Mouse (Mus musculus): ENCODE data around the gene Kif11. TPM values are rescaled to one million over a fixed set of nuclear protein-coding genes. Genes with fewer than 3 reads are reported as not detected.

Gene Kif11
- total RNA-seq, 2 experiments from 2014 or later, result 71.5 to 144 TPM

- ATAC-seq (replicated peaks; ENCODE audit: low FRiP score, low TSS enrichment, poor library complexity, severe bottlenecking), result no peak
Measured at GRCm38 (mm10) chr19:37437289-37437606, 61.0 kb downstream of the Kif11 start.

GRCm38 (mm10) chr19:37440181-37440580 lies 64.0 kb downstream of the Kif11 start:
- ATAC-seq (replicated peaks; ENCODE audit: low FRiP score, low TSS enrichment, poor library complexity, severe bottlenecking), result no peak

DNA sequence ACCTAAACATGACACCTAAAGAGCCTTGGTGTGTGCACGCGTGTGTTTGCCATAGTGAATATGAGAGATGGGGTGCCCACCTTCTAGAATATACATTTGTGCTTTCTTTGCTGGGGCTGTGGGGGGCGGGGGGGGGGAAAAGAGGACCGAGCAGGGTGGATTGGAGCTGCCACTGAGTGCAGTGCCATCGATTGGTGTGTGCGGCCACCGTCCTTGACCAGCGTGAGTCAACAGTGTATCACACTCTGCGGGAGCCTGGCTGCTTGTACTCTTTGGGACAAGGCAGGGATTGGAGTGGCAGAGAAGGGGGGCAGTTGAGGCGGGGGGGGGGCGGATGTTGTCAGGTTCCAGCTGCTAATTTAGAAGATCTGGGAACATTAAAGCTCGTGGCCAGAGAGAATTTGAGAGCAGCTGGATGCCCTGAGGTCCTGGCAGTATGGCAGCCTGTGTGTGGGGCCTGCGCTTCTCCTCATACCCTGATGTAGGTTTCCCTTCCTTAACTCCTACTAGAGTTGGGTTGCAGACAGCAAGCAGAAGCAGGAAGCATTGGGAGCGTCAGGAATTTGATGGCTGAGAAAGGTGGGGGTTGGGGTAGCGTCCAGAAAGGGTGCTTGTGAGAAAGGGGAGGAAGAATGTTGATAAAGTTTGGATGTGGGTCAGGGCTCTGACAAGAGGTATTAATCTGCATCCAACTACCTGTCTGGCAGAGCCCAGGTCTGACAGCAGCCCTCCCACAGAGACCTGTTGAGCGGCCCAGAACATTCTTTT lies 64.7 kb downstream of the Kif11 start:
- ATAC-seq (replicated peaks; ENCODE audit: low FRiP score, low TSS enrichment, poor library complexity, severe bottlenecking), result no peak

- ATAC-seq (replicated peaks; ENCODE audit: low FRiP score, low TSS enrichment, poor library complexity, severe bottlenecking), result no peak
Measured at GRCm38 (mm10) chr19:37442524-37443286, 66.5 kb downstream of the Kif11 start.

DNA sequence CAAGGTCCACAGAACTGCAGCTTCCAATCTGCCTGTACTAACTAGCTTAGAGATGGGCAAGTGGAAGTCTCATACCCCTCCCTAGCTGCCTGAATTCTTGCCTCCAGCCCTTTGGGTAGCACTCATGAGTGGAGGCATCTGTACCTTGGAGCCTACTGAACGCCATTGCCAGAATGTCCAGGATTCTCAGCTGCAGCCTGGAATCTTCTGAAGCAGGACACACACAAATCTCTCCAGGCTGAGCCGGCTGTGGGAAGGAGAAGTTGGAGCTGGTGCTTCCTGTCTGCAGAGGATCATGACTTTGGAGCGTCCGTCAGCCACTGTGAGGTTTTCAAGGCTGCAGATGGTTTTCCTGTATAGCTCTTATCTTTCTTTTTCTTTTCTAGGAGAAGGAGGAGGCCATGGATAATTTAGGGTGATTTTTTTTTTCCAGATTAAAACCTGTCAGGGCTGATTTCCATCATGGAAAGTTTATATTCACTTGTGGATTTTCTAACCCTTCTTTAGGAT lies 67.5 kb downstream of the Kif11 start:
- ATAC-seq (replicated peaks; ENCODE audit: low FRiP score, low TSS enrichment, poor library complexity, severe bottlenecking), result 0 out of 2 replicates have a peak, but pooled peaks have one; percentile 33

- ATAC-seq (replicated peaks; ENCODE audit: low FRiP score, low TSS enrichment, poor library complexity, severe bottlenecking), result no peak
Measured at GRCm38 (mm10) chr19:37448212-37448611, 72.0 kb downstream of the Kif11 start.

- ATAC-seq (replicated peaks; ENCODE audit: low FRiP score, low TSS enrichment, poor library complexity, severe bottlenecking), result peak; percentile 71; the same call in 1 of the 2 replicates
Measured at GRCm38 (mm10) chr19:37449246-37449645, 73.0 kb downstream of the Kif11 start.

DNA sequence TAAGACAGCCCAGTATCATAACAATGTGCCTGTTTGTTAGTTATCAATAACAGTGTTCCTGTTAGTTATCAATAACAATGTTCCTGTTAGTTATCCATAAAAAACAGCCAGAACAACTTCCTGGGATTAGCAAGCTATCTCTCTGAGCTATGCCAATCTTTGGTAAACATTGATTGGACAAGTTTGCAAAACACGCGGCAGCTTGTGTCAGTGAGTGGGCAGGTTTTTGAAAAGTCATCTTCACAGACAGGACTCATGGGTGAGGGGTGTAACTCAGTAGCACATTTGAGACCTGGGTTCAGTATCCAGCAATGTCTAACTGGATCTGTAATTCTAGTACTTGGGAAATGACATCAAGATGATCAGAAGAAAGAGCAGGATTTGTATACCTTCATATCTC lies 79.3 kb downstream of the Kif11 start:
- no peak for ATAC-seq (replicated peaks; ENCODE audit: low FRiP score, low TSS enrichment, poor library complexity, severe bottlenecking)

DNA sequence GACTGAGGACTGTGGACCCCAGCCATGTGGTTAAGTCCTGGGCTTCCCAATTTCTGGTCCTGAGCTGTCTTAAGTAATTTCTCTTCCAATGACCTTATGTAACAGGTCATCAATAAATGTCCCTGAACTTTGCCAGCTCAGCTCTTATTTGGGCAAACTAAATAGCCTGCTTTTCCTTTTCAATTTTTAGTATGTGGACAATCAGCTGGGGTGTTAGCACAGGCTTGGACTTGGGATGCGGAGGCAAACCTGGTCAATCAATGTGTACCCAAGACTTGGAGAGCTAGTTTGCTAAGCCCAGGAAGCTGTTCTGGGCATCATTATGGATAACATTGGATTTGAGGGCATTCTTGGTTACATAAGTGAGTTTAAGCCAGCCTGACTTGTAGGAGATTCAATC lies 79.8 kb downstream of the Kif11 start:
- ATAC-seq (replicated peaks; ENCODE audit: low FRiP score, low TSS enrichment, poor library complexity, severe bottlenecking), result no peak

DNA sequence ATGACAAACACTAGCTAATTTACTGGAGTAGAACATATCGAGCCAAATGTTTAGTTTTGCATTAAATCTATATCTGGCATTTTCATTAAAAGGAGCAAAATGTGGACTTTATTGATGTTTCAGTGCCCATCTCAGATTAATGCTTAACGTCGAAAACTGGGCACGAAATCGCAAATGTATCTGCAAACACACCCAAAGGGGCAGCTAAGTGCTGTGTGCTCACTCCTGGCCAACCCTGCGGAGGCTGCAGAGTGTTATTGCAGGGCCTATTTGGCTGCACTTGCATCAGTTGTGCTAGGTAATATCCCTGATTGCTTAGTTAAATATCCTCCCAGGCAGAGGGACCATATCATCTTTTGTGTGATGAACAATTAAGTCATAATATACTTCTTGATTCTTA lies 81.8 kb downstream of the Kif11 start:
- ATAC-seq (replicated peaks; ENCODE audit: low FRiP score, low TSS enrichment, poor library complexity, severe bottlenecking), result no peak

- no peak for ATAC-seq (replicated peaks; ENCODE audit: low FRiP score, low TSS enrichment, poor library complexity, severe bottlenecking)
Measured at GRCm38 (mm10) chr19:37466403-37466802, 90.2 kb downstream of the Kif11 start.

DNA sequence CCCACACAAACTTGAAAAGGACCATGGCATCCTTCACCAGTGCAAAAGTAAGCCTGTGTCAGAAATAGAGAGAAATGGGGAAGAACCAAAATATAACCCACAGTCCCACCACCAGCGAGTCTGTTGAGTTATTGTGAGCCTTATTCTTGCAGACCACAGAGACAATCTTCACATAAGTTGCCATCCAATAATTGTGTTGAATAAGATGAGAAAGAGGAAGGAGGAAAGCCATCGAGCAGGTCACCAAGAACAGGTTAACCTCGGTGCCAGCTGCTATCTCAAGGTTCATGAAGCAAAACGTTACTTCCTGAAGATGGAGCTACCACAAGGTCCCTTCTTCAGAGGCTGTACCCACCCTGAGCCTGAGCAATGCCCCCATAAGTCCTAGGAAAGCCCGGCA lies 90.8 kb downstream of the Kif11 start:
- ATAC-seq (replicated peaks; ENCODE audit: low FRiP score, low TSS enrichment, poor library complexity, severe bottlenecking), result no peak

- no peak for ATAC-seq (replicated peaks; ENCODE audit: low FRiP score, low TSS enrichment, poor library complexity, severe bottlenecking)
Measured at GRCm38 (mm10) chr19:37468841-37469566, 92.8 kb downstream of the Kif11 start.

Other genes with a start within 250 kb of the Kif11 start
- gene March5, start 168.9 kb upstream of the Kif11 start, total RNA-seq (2014; fragmentation: Nextera tagmentation), result 138 TPM in 2 replicates
- gene March5, start 168.9 kb upstream of the Kif11 start, total RNA-seq (2017), result 77.5 and 90.8 TPM in 2 replicates
- 3.1 and 3.6 TPM in 2 replicates for gene Cpeb3, start 167.8 kb upstream of the Kif11 start, total RNA-seq (2014; fragmentation: Nextera tagmentation)
- gene Cpeb3, start 167.8 kb upstream of the Kif11 start, total RNA-seq (2017), result 0.80 and 4.1 TPM in 2 replicates
- gene Ide, start 38.6 kb upstream of the Kif11 start, total RNA-seq (2014; fragmentation: Nextera tagmentation), result 73.1 and 111 TPM in 2 replicates
- gene Ide, start 38.6 kb upstream of the Kif11 start, total RNA-seq (2017), result 89.7 and 103 TPM in 2 replicates
- 51.2 and 63.8 TPM in 2 replicates for gene Hhex, start 58.4 kb downstream of the Kif11 start, total RNA-seq (2014; fragmentation: Nextera tagmentation)
- 33.5 and 34.2 TPM in 2 replicates for gene Hhex, start 58.4 kb downstream of the Kif11 start, total RNA-seq (2017)
- gene Exoc6, start 174.0 kb downstream of the Kif11 start, total RNA-seq (2014; fragmentation: Nextera tagmentation), result 46.9 and 49.2 TPM in 2 replicates
- 104 and 109 TPM in 2 replicates for gene Exoc6, start 174.0 kb downstream of the Kif11 start, total RNA-seq (2017)

Data from megakaryocyte-erythroid progenitor cell, adult 5-6 weeks (primary cell).